Mouse (Mus musculus): ENCODE data around the gene Ppie. TPM values are rescaled to one million over a fixed set of nuclear protein-coding genes. Genes with fewer than 3 reads are reported as not detected.
"Not testable (repeated sequence)": the region's sequence is repeated elsewhere in the genome, so short reads cannot be mapped to it uniquely, and the experiment has no call there.

Ppie gene
- total RNA-seq, 2 experiments from 2014 or later, result 30.3 to 31.5 TPM

- intact Hi-C loops (cut with DNase I), result no loop called here
- no peak for DNase-seq
Observed at GRCm38 (mm10) chr4:123116011-123116410, 23.7 kb downstream of the Ppie start, which contains the start of gene Oxct2b. TSS of gene Oxct2b (plus strand) at chr4:123116266.

GRCm38 (mm10) chr4:123114651-123115050 lies 25.1 kb downstream of the Ppie start:
- DNase-seq; intact Hi-C loops (cut with DNase I): not testable (repeated sequence)

GRCm38 (mm10) chr4:123112216-123112764 lies 27.5 kb downstream of the Ppie start:
- intact Hi-C loops (cut with DNase I), result no loop called here
- DNase-seq, result no peak

GRCm38 (mm10) chr4:123111275-123111983 lies 28.3 kb downstream of the Ppie start:
- intact Hi-C loops (cut with DNase I), result not testable (repeated sequence)

GRCm38 (mm10) chr4:123110751-123111150 lies 29.0 kb downstream of the Ppie start:
- DNase-seq, result no peak
- intact Hi-C loops (cut with DNase I), result no loop called here

More at GRCm38 (mm10) chr4:123111275-123111983, 28.3 kb downstream of the Ppie start:
- not testable (repeated sequence) for DNase-seq

- intact Hi-C loops (cut with DNase I), result no loop called here
- no peak for DNase-seq
Observed at GRCm38 (mm10) chr4:123108056-123108455, 31.7 kb downstream of the Ppie start.

- DNase-seq, result no peak
- intact Hi-C loops (cut with DNase I), result no loop called here
Observed at GRCm38 (mm10) chr4:123106864-123107263, 32.9 kb downstream of the Ppie start.

- intact Hi-C loops (cut with DNase I); DNase-seq: not testable (repeated sequence)
Observed at GRCm38 (mm10) chr4:123105929-123106328, 33.8 kb downstream of the Ppie start.

GRCm38 (mm10) chr4:123105451-123105790 lies 34.3 kb downstream of the Ppie start:
- no peak for DNase-seq
- intact Hi-C loops (cut with DNase I), result no loop called here

- intact Hi-C loops (cut with DNase I), result no loop called here
- DNase-seq, result no peak
Observed at GRCm38 (mm10) chr4:123104651-123105450, 34.9 kb downstream of the Ppie start, which contains the start of gene Bmp8b. TSS of gene Bmp8b (plus strand) at chr4:123105165.

GRCm38 (mm10) chr4:123093869-123094268 lies 45.9 kb downstream of the Ppie start:
- intact Hi-C loops (cut with DNase I), result no loop called here
- no peak for DNase-seq

- DNase-seq, result no peak
- intact Hi-C loops (cut with DNase I), result no loop called here
Observed at GRCm38 (mm10) chr4:123093064-123093776, 46.5 kb downstream of the Ppie start.

GRCm38 (mm10) chr4:123092621-123093020 lies 47.1 kb downstream of the Ppie start:
- intact Hi-C loops (cut with DNase I), result no loop called here

GRCm38 (mm10) chr4:123086381-123086780 lies 53.4 kb downstream of the Ppie start:
- intact Hi-C loops (cut with DNase I), result no loop called here
- DNase-seq, result no peak

More at GRCm38 (mm10) chr4:123092621-123093020, 47.1 kb downstream of the Ppie start:
- no peak for DNase-seq

GRCm38 (mm10) chr4:123085290-123085689 lies 54.5 kb downstream of the Ppie start:
- no peak for DNase-seq
- intact Hi-C loops (cut with DNase I), result no loop called here

GRCm38 (mm10) chr4:123083323-123083902 lies 56.3 kb downstream of the Ppie start:
- intact Hi-C loops (cut with DNase I), result loop anchor here (5.0 kb wide), 2 partner anchors 86 to 186 kb away; partner anchors contain the start of gene Mycl
- no peak for DNase-seq

- peak; percentile 63 for DNase-seq
- intact Hi-C loops (cut with DNase I), result loop anchor here (5.0 kb wide), 2 partner anchors 85 to 185 kb away; partner anchors contain the start of gene Mycl
Observed at GRCm38 (mm10) chr4:123082283-123083163, 57.2 kb downstream of the Ppie start.

- DNase-seq, result peak; percentile 22
- intact Hi-C loops (cut with DNase I), result loop anchor here (5.0 kb wide), 2 partner anchors 83 to 183 kb away; partner anchors contain the start of gene Mycl
Observed at GRCm38 (mm10) chr4:123080791-123081190, 59.0 kb downstream of the Ppie start.

- DNase-seq, result no peak
- intact Hi-C loops (cut with DNase I), result no loop called here
Observed at GRCm38 (mm10) chr4:123078231-123078630, 61.5 kb downstream of the Ppie start.

Data from left cerebral cortex, postnatal 4 days (tissue).